ENCODE assay signal across 10 mouse cellular contexts in the genomic region with DNA sequence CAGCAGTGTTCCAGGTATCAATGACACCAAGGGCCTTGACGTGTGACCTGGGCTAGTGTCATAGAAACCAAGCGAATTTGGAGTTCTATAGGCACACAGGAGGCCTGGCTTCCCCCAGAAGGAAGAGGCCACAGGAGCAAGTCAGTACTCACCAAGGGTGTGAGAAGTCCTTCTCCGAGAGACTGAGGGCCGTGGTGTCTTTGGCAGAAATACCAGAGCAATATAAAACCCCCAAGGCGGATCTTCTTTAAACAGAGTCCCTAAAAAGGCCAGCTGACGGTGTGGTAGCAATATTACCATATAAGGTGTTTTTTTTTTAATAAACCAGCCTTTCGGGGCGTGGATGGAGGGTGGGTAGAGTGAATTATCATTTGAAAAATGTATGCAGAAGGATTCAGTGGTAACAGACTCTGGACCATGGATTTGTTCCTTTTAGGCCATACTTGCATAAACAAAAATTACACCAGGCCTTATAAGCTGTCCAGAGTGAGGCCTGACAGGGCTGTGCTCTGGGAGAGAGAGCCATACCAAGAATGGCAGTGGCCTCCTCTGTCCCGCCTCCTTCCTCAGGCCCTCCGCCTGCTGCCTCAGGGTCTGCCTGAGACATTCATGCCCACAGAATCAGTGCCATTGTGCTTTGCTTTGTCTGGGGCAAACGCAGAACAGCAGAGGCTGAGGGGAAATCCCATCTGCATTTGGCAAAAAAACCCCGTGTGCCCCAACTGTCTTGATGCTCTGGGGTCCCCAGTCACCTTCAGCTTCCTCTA. TPM values are rescaled to one million over a fixed set of nuclear protein-coding genes. Genes with fewer than 3 reads are reported as not detected.
A peak's percentile ranks its signal among the peaks of the same experiment; 100 is the strongest.
DNase-seq lines count a peak whose midpoint lies in the region; ATAC-seq lines count a peak whose summit lies in the region.
"Had no signal": no experiment of that assay in that cellular context is flagged by ENCODE, and none has a peak within 500 bp of the region (broad histone marks: within the 10 kb centered on the region; RNA-seq: fewer than 3 reads in every experiment).

Actg2 (minus strand) TSS at position 238 of the 767 bp plus-strand sequence.

- no peak within 1 kb of the TSS for H3K4me3 ChIP-seq in hindbrain, embryonic 11.5 days (ENCODE audit: low read depth, low read length)
- no peak within 1 kb of the TSS for H3K4me3 ChIP-seq in hindbrain, embryonic 12.5 days
- no peak within 1 kb of the TSS for H3K4me3 ChIP-seq in limb, embryonic 11.5 days (ENCODE audit: low read depth, low read length)

- H3K9ac ChIP-seq in hindbrain, embryonic 11.5 days (ENCODE audit: low read depth, low read length), result no peak within 1 kb of the TSS
- H3K9ac ChIP-seq in hindbrain, embryonic 12.5 days, result no peak within 1 kb of the TSS
- H3K9ac ChIP-seq in limb, embryonic 11.5 days (ENCODE audit: low read length), result no peak within 1 kb of the TSS

- H3K9me3 ChIP-seq in hindbrain, embryonic 11.5 days (ENCODE audit: control insufficient read depth, low read length), result no peaks in the 10 kb centered on the region
- no peaks in the 10 kb centered on the region for H3K9me3 ChIP-seq in hindbrain, embryonic 12.5 days (replicated peaks)
- no peaks in the 10 kb centered on the region for H3K9me3 ChIP-seq in limb, embryonic 11.5 days (ENCODE audit: control insufficient read depth, low read length)

- ATAC-seq in hindbrain, embryonic 11.5 days (ENCODE audit: low FRiP score), result no peak
- no peak for ATAC-seq in hindbrain, embryonic 12.5 days (ENCODE audit: low FRiP score)
- ATAC-seq in CD4-positive, CD25-positive, alpha-beta regulatory T cell, adult 4 months, result peak; percentile 43
- ATAC-seq in limb, embryonic 11.5 days (ENCODE audit: insufficient number of reproducible peaks, low FRiP score, low TSS enrichment, low read depth), result no peak
- ATAC-seq in frontal cortex, adult (ENCODE audit: low TSS enrichment), result no peak

- WGBS in hindbrain, embryonic 11.5 days, result 59% methylated on average over 12 of the region's 12 CpGs
- WGBS in hindbrain, embryonic 12.5 days, result 59% methylated on average over 12 of the region's 12 CpGs
- WGBS in limb, embryonic 11.5 days, result 71% methylated on average over 12 of the region's 12 CpGs

- no peak within 1 kb of the TSS for H3K4me2 ChIP-seq in hindbrain, embryonic 11.5 days (replicated peaks; ENCODE audit: low read depth, low read length)
- no peak within 1 kb of the TSS for H3K4me2 ChIP-seq in hindbrain, embryonic 12.5 days (replicated peaks)
- H3K4me2 ChIP-seq in limb, embryonic 11.5 days (ENCODE audit: low read depth, severe bottlenecking), result no peak within 1 kb of the TSS

- no peaks in the 10 kb centered on the region for H3K27me3 ChIP-seq in hindbrain, embryonic 11.5 days (ENCODE audit: control insufficient read depth, insufficient read depth, low read length)
- no peaks in the 10 kb centered on the region for H3K27me3 ChIP-seq in hindbrain, embryonic 12.5 days
- H3K27me3 ChIP-seq in limb, embryonic 11.5 days (ENCODE audit: control insufficient read depth, insufficient read depth, low read length), result no peaks in the 10 kb centered on the region

- no peaks in the 10 kb centered on the region for H3K4me1 ChIP-seq in hindbrain, embryonic 11.5 days (replicated peaks; ENCODE audit: control insufficient read depth, insufficient read depth, low read length)
- H3K4me1 ChIP-seq in hindbrain, embryonic 12.5 days, result 0 out of 2 replicates have a peak, but pooled peaks cover 2% of the 10 kb centered on the region
- no peaks in the 10 kb centered on the region for H3K4me1 ChIP-seq in limb, embryonic 11.5 days (ENCODE audit: control insufficient read depth, insufficient read depth, low read length)

- DNase-seq in hindbrain, embryonic 11.5 days (ENCODE audit: low spot score), result peak; percentile 6
- DNase-seq in ZHBTc4 (ENCODE audit: low read depth, low spot score), result peak; percentile 9
- peak; percentile 23 for DNase-seq in limb, embryonic 11.5 days (ENCODE audit: low spot score)
- DNase-seq in adrenal gland, postnatal 10 days, result no peak
- DNase-seq: gastrocnemius, postnatal 25 days; spleen, adult 18-20 months had no signal

- no peak within 1 kb of the TSS for H3K27ac ChIP-seq in hindbrain, embryonic 11.5 days (ENCODE audit: low read depth, low read length)
- no peak within 1 kb of the TSS for H3K27ac ChIP-seq in hindbrain, embryonic 12.5 days
- H3K27ac ChIP-seq in limb, embryonic 11.5 days (replicated peaks; ENCODE audit: low read depth, low read length), result 0 out of 2 replicates have a peak within 1 kb of the TSS, but pooled peaks have one; percentile 24

- H3K36me3 ChIP-seq in hindbrain, embryonic 11.5 days (ENCODE audit: control insufficient read depth, insufficient read depth, low read length), result no peaks in the 10 kb centered on the region
- no peaks in the 10 kb centered on the region for H3K36me3 ChIP-seq in hindbrain, embryonic 12.5 days
- no peaks in the 10 kb centered on the region for H3K36me3 ChIP-seq in limb, embryonic 11.5 days (ENCODE audit: control insufficient read depth, insufficient read depth, low read length)

RNA-seq across cellular contexts. Expression of gene Actg2, which starts in this region (rescaled TPM):
- 1.4 and 2.2 TPM in 2 replicates for polyA plus RNA-seq in hindbrain, embryonic 11.5 days (2014; fragmentation: Nextera tagmentation; extraction: Ambion mirVana)
- polyA plus RNA-seq in hindbrain, embryonic 12.5 days (2016; fragmentation: Nextera tagmentation; extraction: Ambion mirVana), result 2.5 and 3.9 TPM in 2 replicates
- polyA plus RNA-seq in CD4-positive, CD25-positive, alpha-beta regulatory T cell, adult 4 months (2017; shearing (Covaris generic)), result 10 to 100 TPM; 21.8 to 33.3 TPM
- polyA plus RNA-seq in limb, embryonic 11.5 days (2014; fragmentation: Nextera tagmentation; extraction: Ambion mirVana), result 0.76 and 0.87 TPM in 2 replicates
- total RNA-seq in adrenal gland, postnatal 10 days (2021), result 1 to 10 TPM; 3.2 to 5.6 TPM
- total RNA-seq: megakaryocyte, adult 5-6 weeks had no signal

Comparison
In these comparisons a context has a peak if more than half of its experiments do, and no peak if none do; other contexts are left out.
1. Peak in DNase-seq and H3K27ac ChIP-seq in limb, embryonic 11.5 days; RNA of the gene not detected or under 1 TPM.